Mouse (Mus musculus): Measurements from ENCODE around the gene Prtn3.

- no peak for TF ChIP-seq CTCF (IDR thresholded peaks at IDR 0.05; ENCODE audit: borderline replicate concordance, insufficient read depth, low read length)
- TF ChIP-seq POLR2A (IDR thresholded peaks at IDR 0.05; ENCODE audit: low read depth, low read length): no peak
Measured at GRCm38 (mm10) chr10:79929967-79930825, 55.9 kb downstream of the Prtn3 start.

Data from embryonic fibroblast, embryonic 13.5 days (primary cell).